Mouse (Mus musculus) CD4-positive naive resting alpha-beta T cell, adult 76 days (primary cell): ENCODE data around the gene Ubald2. TPM values are rescaled to one million over a fixed set of nuclear protein-coding genes. Genes with fewer than 3 reads are reported as not detected.

Experiments used
- total RNA-seq: library from RNA; stranded (reverse); gene quantifications from one replicate; pipeline ENCODE4 v1.2.4, GENCODE M21; 2023

The Ubald2 gene
- 149 TPM for total RNA-seq

DNA sequence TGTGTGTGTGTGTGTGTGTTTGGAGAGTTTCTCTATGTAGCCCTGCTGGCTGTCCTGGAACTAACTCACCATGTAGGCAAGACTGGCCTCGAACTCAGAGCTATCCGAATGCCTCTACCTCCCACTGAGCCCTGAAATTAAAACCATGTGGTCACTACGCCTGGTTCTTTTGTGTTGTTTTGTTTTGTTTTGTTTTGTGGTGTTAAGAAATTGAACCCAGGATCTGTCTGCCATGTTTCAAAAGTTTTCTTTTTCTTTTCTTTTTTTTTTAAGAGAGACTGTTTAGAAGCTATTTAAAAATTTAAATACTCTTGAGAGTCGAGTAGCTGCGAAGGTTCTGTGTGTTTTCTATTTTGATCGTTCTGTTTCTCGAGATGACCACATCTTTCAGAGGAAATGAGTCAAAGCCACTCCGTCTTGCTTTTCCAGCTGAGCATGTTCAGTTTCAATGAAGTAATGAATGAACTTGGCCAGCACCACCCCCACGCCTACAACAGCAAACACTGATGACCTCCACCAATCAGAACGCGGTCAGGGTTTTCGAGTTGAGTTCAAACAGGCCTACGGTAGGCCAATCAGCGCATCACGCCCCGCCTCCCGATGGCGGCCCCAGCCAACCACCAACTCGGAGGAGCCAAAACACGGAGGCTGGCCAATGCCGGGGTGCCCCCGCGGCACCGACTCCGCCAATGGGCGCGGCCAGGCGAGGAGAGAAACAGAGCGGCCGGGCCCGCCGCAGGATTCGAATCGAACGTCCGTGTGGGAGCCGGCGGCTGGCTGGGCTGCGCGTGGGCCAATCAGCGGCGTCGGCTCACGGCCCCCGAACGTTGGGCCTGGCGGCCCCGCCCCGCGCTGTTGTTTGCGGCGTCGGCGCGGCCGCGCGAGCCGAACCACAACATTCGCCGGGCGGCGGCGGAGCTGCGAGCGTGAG, at the start of gene Ubald2:
Ubald2 (plus strand) TSS at position 739 of the 931 bp plus-strand sequence.

DNA sequence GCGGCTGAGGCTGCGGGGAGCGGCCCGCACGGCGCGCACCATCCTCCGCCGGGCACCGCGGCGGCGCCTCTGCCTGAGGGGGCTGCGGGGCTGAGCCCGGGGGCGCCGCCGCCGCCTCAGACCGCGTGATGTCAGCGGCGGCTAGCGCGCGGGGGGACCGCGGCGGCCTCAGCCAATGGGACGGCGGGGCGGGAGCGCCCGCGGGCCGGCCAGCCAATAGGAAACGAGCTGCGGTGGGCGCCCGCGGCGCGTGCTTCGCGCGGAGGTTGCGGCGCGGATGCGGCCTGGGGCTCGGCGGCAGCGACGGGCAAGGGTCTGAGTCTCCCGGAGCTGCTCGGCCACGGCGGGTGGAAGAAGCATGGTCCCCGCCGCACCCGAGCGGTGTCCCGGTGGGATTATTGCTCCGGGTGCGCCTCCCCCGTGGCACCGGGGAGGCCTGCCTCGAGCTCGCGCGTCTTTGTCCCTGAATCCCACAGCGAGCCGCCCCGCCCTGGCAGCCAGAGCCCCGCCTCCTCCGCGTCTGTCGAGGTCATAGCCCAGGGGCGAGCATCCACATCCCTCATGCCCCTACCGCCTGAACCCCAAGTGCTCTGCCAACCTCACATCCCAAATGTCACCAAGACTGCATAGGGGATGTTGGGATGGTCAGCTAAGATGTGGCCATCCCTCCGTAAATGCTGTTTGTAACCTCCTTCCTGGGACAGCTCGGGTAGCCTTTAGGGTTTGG, 20.8 kb upstream of the Ubald2 start, which contains the start of gene Rnf157:
Rnf157 (minus strand) TSS at position 129 of the 727 bp plus-strand sequence.

DNA sequence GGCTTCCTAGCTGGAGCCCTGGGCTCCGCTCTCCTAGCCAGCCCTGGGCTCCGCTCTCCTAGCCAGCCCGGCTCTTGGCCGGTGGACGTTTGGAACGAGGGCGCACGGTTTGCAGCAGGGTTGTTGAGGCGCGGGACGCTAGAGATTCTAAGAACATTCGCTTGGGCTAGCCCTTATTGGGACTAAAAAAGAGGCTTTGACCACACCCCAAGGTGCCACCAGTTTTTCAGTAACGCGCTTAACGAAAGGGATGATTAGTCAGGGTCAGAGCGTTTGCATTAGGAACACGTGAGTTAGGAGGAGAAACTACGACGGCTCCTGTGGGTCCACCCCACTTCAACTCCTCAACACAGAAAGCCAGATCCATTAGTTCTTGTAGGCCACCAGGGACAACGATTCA, 32.2 kb downstream of the Ubald2 start, which contains the start of gene Qrich2:
Qrich2 (minus strand) TSS at position 101 of the 400 bp plus-strand sequence.

Other genes starting within 250 kb of the Ubald2 start
- gene Ten1, start 235.2 kb upstream of the Ubald2 start, total RNA-seq = 31.4 TPM
- gene Acox1, start 235.0 kb upstream of the Ubald2 start, total RNA-seq = 40.6 TPM
- gene Evpl, start 196.0 kb upstream of the Ubald2 start, total RNA-seq = 0.35 TPM
- 63.1 TPM for gene Srp68, start 159.9 kb upstream of the Ubald2 start, total RNA-seq
- gene Galr2, start 153.2 kb upstream of the Ubald2 start, total RNA-seq = not detected
- gene Exoc7, start 126.9 kb upstream of the Ubald2 start, total RNA-seq = 46.1 TPM
- gene Foxj1, start 98.7 kb upstream of the Ubald2 start, total RNA-seq = 0.29 TPM
- 13.9 TPM for gene Rnf157, start 21.1 kb upstream of the Ubald2 start, total RNA-seq
- 0.73 TPM for gene Qrich2, start 32.1 kb downstream of the Ubald2 start, total RNA-seq
- 63.7 TPM for gene Prpsap1, start 60.1 kb downstream of the Ubald2 start, total RNA-seq
- 0.32 TPM for gene Sphk1, start 96.8 kb downstream of the Ubald2 start, total RNA-seq
- 26.8 TPM for gene Ube2o, start 147.4 kb downstream of the Ubald2 start, total RNA-seq
- not detected for gene Aanat, start 152.3 kb downstream of the Ubald2 start, total RNA-seq
- gene Rhbdf2, start 192.9 kb downstream of the Ubald2 start, total RNA-seq = 18.9 TPM
- not detected for gene Prcd, start 219.4 kb downstream of the Ubald2 start, total RNA-seq
- gene Cygb, start 220.2 kb downstream of the Ubald2 start, total RNA-seq = not detected